Mouse (Mus musculus): Measurements from ENCODE around the gene Vwa1.

DNA sequence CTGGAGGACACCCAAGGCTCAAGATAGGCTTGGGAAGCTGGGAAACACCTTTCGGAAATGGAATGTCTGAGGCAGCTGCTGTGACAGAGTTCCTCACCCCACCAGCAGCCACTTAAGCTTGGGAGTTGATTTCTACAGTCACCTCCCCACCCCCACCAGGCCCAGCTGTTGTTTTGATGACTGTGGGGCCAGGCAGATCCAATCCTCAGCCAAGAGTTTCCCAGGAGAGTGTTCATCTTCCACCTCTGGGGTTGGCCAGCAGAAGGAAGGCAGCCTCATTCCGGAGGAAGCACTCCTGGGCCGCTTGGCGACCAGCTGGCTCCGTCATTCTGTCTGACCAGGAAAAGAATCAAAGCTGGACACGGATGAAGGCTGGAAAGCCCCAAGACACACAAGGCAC is 6.4 kb upstream of the Vwa1 start:
- TF ChIP-seq CTCF (IDR thresholded peaks at IDR 0.05; ENCODE audit: low read depth, low read length), result no peak
- TF ChIP-seq EP300 (IDR thresholded peaks at IDR 0.05; ENCODE audit: insufficient read depth, low read depth, low read length), result no peak
- no peak for TF ChIP-seq POLR2A (IDR thresholded peaks at IDR 0.05; ENCODE audit: insufficient read depth, low read length)

Measured in ES-Bruce4 (cell line).